In genomic region chr1:79761106-79761916, GRCm38 (mm10) we compare ENCODE assay signal across 8 mouse cellular contexts. TPM values are rescaled to one million over a fixed set of nuclear protein-coding genes. Genes with fewer than 3 reads are reported as not detected.
A peak's percentile ranks its signal among the peaks of the same experiment; 100 is the strongest.
DNase-seq lines count a peak whose midpoint lies in the region; ATAC-seq and TF ChIP-seq lines count a peak whose summit lies in the region.

No protein-coding gene starts in this region.

- TF ChIP-seq CTCF in E14TG2a.4 (conservative IDR thresholded peaks at IDR 0.05; ENCODE audit: low read length): no peak
- TF ChIP-seq CTCF in heart, postnatal 0 days (IDR thresholded peaks at IDR 0.05; ENCODE audit: low read depth): no peak

- no peak for TF ChIP-seq EP300 in heart, postnatal 0 days (IDR thresholded peaks at IDR 0.05; ENCODE audit: low read depth)

- ATAC-seq in forebrain, embryonic 12.5 days (ENCODE audit: low FRiP score): peak; percentile 97
- peak; percentile 94 for ATAC-seq in heart, postnatal 0 days (ENCODE audit: insufficient read depth, low read depth)
- peak; percentile 94 for ATAC-seq in liver, embryonic 16.5 days (ENCODE audit: low read depth)
- peak; percentile 97 for ATAC-seq in neural tube, embryonic 13.5 days (ENCODE audit: low read depth)

- H3K36me3 ChIP-seq in E14TG2a.4 (ENCODE audit: insufficient read depth, low read length): no peaks in the 10 kb centered on the region
- H3K36me3 ChIP-seq in forebrain, embryonic 12.5 days (replicated peaks): no peaks in the 10 kb centered on the region
- no peaks in the 10 kb centered on the region for H3K36me3 ChIP-seq in heart, postnatal 0 days (replicated peaks; ENCODE audit: control insufficient read depth, insufficient read depth, low read length)
- no peaks in the 10 kb centered on the region for H3K36me3 ChIP-seq in liver, embryonic 16.5 days (ENCODE audit: control insufficient read depth, insufficient read depth)
- H3K36me3 ChIP-seq in neural tube, embryonic 13.5 days: no peaks in the 10 kb centered on the region

- H3K4me1 ChIP-seq in E14TG2a.4 (replicated peaks; ENCODE audit: low read depth, low read length): peaks cover 11% of the 10 kb centered on the region
- peaks cover 18% of the 10 kb centered on the region for H3K4me1 ChIP-seq in forebrain, embryonic 12.5 days
- peaks cover 31% of the 10 kb centered on the region; the same call in 1 of the 2 replicates for H3K4me1 ChIP-seq in heart, postnatal 0 days (ENCODE audit: control insufficient read depth, insufficient read depth)
- H3K4me1 ChIP-seq in liver, embryonic 16.5 days (ENCODE audit: control insufficient read depth, low read depth, low read length): peaks cover 23% of the 10 kb centered on the region
- H3K4me1 ChIP-seq in neural tube, embryonic 13.5 days (replicated peaks): peaks cover 55% of the 10 kb centered on the region

- H3K27ac ChIP-seq in forebrain, embryonic 12.5 days: peak overlapping the region; percentile 31; the same call in 1 of the 2 replicates
- peak overlapping the region; percentile 47; the same call in 1 of the 2 replicates for H3K27ac ChIP-seq in heart, postnatal 0 days (ENCODE audit: low read depth)
- H3K27ac ChIP-seq in liver, embryonic 16.5 days (ENCODE audit: low read length): 0 out of 2 replicates have a peak overlapping the region, but pooled peaks have one; percentile 25
- peak overlapping the region; percentile 71 for H3K27ac ChIP-seq in neural tube, embryonic 13.5 days (replicated peaks)

- peak overlapping the region; percentile 84 for H3K4me2 ChIP-seq in forebrain, embryonic 12.5 days
- peak overlapping the region; percentile 82 for H3K4me2 ChIP-seq in heart, postnatal 0 days (ENCODE audit: low read depth, low read length)
- H3K4me2 ChIP-seq in liver, embryonic 16.5 days (ENCODE audit: low read depth, low read length): peak overlapping the region; percentile 73
- H3K4me2 ChIP-seq in neural tube, embryonic 13.5 days: peak overlapping the region; percentile 93

- peak; percentile 71 for DNase-seq in c-Kit-positive CD71-positive TER-119-negative erythroid progenitor cells, embryonic 14.5 days (ENCODE audit: low read depth)
- DNase-seq in heart, postnatal 0 days (ENCODE audit: low spot score): peak; percentile 81
- peak; percentile 85 to 90 for DNase-seq in kidney, postnatal 36 days
- DNase-seq in telencephalon, adult 2 months (ENCODE audit: low read depth, low spot score): peak; percentile 83

- WGBS in forebrain, embryonic 12.5 days: under 1% methylated on average over 65 of the region's 65 CpGs
- WGBS in heart, postnatal 0 days: under 1% methylated on average over 65 of the region's 65 CpGs
- WGBS in liver, embryonic 16.5 days (ENCODE audit: insufficient replicate concordance): under 1% methylated on average over 65 of the region's 65 CpGs
- WGBS in neural tube, embryonic 13.5 days: under 1% methylated on average over 63 of the region's 65 CpGs

- H3K9ac ChIP-seq in forebrain, embryonic 12.5 days: peak overlapping the region; percentile 83
- peak overlapping the region; percentile 84 for H3K9ac ChIP-seq in heart, postnatal 0 days (replicated peaks; ENCODE audit: low read depth, low read length)
- peak overlapping the region; percentile 86 for H3K9ac ChIP-seq in liver, embryonic 16.5 days (ENCODE audit: low read depth, low read length)
- peak overlapping the region; percentile 95 for H3K9ac ChIP-seq in neural tube, embryonic 13.5 days

- no peaks in the 10 kb centered on the region; the same call in 1 of the 2 replicates for H3K27me3 ChIP-seq in E14TG2a.4 (ENCODE audit: insufficient read depth, low read length)
- peaks cover 4% of the 10 kb centered on the region; the same call in 1 of the 2 replicates for H3K27me3 ChIP-seq in forebrain, embryonic 12.5 days
- H3K27me3 ChIP-seq in heart, postnatal 0 days (ENCODE audit: control insufficient read depth, insufficient read depth, low read length): no peaks in the 10 kb centered on the region
- H3K27me3 ChIP-seq in liver, embryonic 16.5 days (ENCODE audit: control insufficient read depth, insufficient read depth, low read depth, low read length): no peaks in the 10 kb centered on the region
- no peaks in the 10 kb centered on the region for H3K27me3 ChIP-seq in neural tube, embryonic 13.5 days

- H3K4me3 ChIP-seq in E14TG2a.4 (replicated peaks; ENCODE audit: low read length): peak overlapping the region; percentile 89
- peak overlapping the region; percentile 81 for H3K4me3 ChIP-seq in forebrain, embryonic 12.5 days (replicated peaks)
- H3K4me3 ChIP-seq in heart, postnatal 0 days (ENCODE audit: low read depth, low read length): peak overlapping the region; percentile 90
- H3K4me3 ChIP-seq in liver, embryonic 16.5 days (ENCODE audit: low read depth, low read length): peak overlapping the region; percentile 80
- peak overlapping the region; percentile 87 for H3K4me3 ChIP-seq in neural tube, embryonic 13.5 days

- H3K9me3 ChIP-seq in E14TG2a.4 (ENCODE audit: low read length): no peaks in the 10 kb centered on the region
- no peaks in the 10 kb centered on the region for H3K9me3 ChIP-seq in forebrain, embryonic 12.5 days
- H3K9me3 ChIP-seq in heart, postnatal 0 days (replicated peaks; ENCODE audit: control insufficient read depth, low read length): no peaks in the 10 kb centered on the region
- no peaks in the 10 kb centered on the region for H3K9me3 ChIP-seq in liver, embryonic 16.5 days (replicated peaks; ENCODE audit: control insufficient read depth, low read length)
- H3K9me3 ChIP-seq in neural tube, embryonic 13.5 days: no peaks in the 10 kb centered on the region

RNA-seq across cellular contexts. Expression of gene Mrpl44, which starts 14.5 kb away (rescaled TPM):
- polyA plus RNA-seq in forebrain, embryonic 12.5 days (2016; fragmentation: Nextera tagmentation; extraction: Ambion mirVana): 49.9 and 51.0 TPM in 2 replicates
- total RNA-seq in heart, postnatal 0 days (2014; rRNA removed; ENCODE audit: low replicate concordance): 49.6 and 70.6 TPM in 2 replicates
- 57.2 and 61.3 TPM in 2 replicates for polyA plus RNA-seq in heart, postnatal 0 days (2015; fragmentation: Nextera tagmentation; extraction: Ambion mirVana)
- 20.3 and 22.3 TPM in 2 replicates for polyA plus RNA-seq in liver, embryonic 16.5 days (2015; fragmentation: Nextera tagmentation; extraction: Ambion mirVana)
- polyA plus RNA-seq in neural tube, embryonic 13.5 days (2015; fragmentation: Nextera tagmentation; extraction: Ambion mirVana): 47.3 and 49.7 TPM in 2 replicates

RNA-seq across cellular contexts. Expression of gene Wdfy1, which starts 14.6 kb away (rescaled TPM):
- 49.6 and 50.6 TPM in 2 replicates for polyA plus RNA-seq in forebrain, embryonic 12.5 days (2016; fragmentation: Nextera tagmentation; extraction: Ambion mirVana)
- total RNA-seq in heart, postnatal 0 days (2014; rRNA removed; ENCODE audit: low replicate concordance): 33.2 and 51.1 TPM in 2 replicates
- polyA plus RNA-seq in heart, postnatal 0 days (2015; fragmentation: Nextera tagmentation; extraction: Ambion mirVana): 30.6 and 35.0 TPM in 2 replicates
- polyA plus RNA-seq in liver, embryonic 16.5 days (2015; fragmentation: Nextera tagmentation; extraction: Ambion mirVana): 13.2 and 13.6 TPM in 2 replicates
- polyA plus RNA-seq in neural tube, embryonic 13.5 days (2015; fragmentation: Nextera tagmentation; extraction: Ambion mirVana): 84.7 and 85.7 TPM in 2 replicates

Comparison
In these comparisons a context has a peak if more than half of its experiments do, and no peak if none do; other contexts are left out.
1. Peak in every context shown above with its lines: DNase-seq, ATAC-seq, H3K4me3 ChIP-seq and H3K27ac ChIP-seq.